Mouse (Mus musculus) hindbrain, embryonic 13.5 days (tissue): Measurements from ENCODE around the gene Thap12. TPM values are rescaled to one million over a fixed set of nuclear protein-coding genes. Genes with fewer than 3 reads are reported as not detected.

Experiments used
- ATAC-seq: fragments of 200-750 bp; cut with Nextera tagmentation; 2 replicates; pipeline ENCODE4 v1.8.0; 2017; ENCODE audit warnings: moderate TSS enrichment; ENCODE audit not compliant: low FRiP score
- H3K27ac ChIP-seq: fragments of 300-500 bp; sonication (generic); 2 replicates; pipeline ENCODE4 v1.5.1; 2015; ENCODE audit warnings: inconsistent platforms, mild to moderate bottlenecking, moderate library complexity
- H3K27me3 ChIP-seq: fragments of 300-500 bp; sonication (generic); 2 replicates; pipeline ENCODE4 v1.6.1; 2015; ENCODE audit warnings: mild to moderate bottlenecking, inconsistent platforms
- H3K36me3 ChIP-seq: fragments of 300-500 bp; sonication (generic); 2 replicates; pipeline ENCODE4 v1.6.1; 2015; ENCODE audit warnings: mild to moderate bottlenecking, inconsistent platforms
- H3K4me1 ChIP-seq: fragments of 300-500 bp; sonication (generic); replicated peaks from 2 replicates; pipeline ENCODE4 v1.6.1; 2015; ENCODE audit warnings: inconsistent platforms
- H3K4me2 ChIP-seq: fragments of 300-500 bp; sonication (generic); 2 replicates; pipeline ENCODE4 v1.6.1; 2015; ENCODE audit warnings: inconsistent platforms, mild to moderate bottlenecking, moderate library complexity
- H3K4me3 ChIP-seq: fragments of 300-500 bp; sonication (generic); 2 replicates; pipeline ENCODE4 v1.5.1; 2015; ENCODE audit warnings: mild to moderate bottlenecking, inconsistent platforms
- H3K9ac ChIP-seq: fragments of 300-500 bp; sonication (generic); 2 replicates; pipeline ENCODE4 v1.6.1; 2015; ENCODE audit warnings: mild to moderate bottlenecking, inconsistent platforms
- H3K9me3 ChIP-seq: fragments of 300-500 bp; sonication (generic); 2 replicates; pipeline ENCODE4 v1.6.1; 2016; ENCODE audit warnings: inconsistent platforms
- WGBS: fragments of 180-500 bp; shearing (Covaris S2); methylation state at CpG from one replicate; pipeline ENCODE4 v1.1.7; 2015; 5-methylcytosine and 5-hydroxymethylcytosine counted together
- polyA plus RNA-seq: library from polyadenylated mRNA; unstranded; fragments of >200 nt; fragmentation: Nextera tagmentation; extraction: Ambion mirVana; gene quantifications from 2 replicates; pipeline ENCODE4 v1.2.1, GENCODE M21; 2015

The Thap12 gene
- polyA plus RNA-seq, 1 experiment from 2014 or later, result 45.9 TPM

GRCm38 (mm10) chr7:98678441-98678840 lies 24.5 kb upstream of the Thap12 start:
- H3K4me1 ChIP-seq, result peaks cover 12% of the 10 kb centered on the region; the same call in 1 of the 2 replicates
- no peaks in the 10 kb centered on the region for H3K27me3 ChIP-seq
- WGBS, result 70% methylated on average over 7 of the region's 7 CpGs
- no peaks in the 10 kb centered on the region for H3K9me3 ChIP-seq
- no peak overlapping the region for H3K9ac ChIP-seq
- no peak for ATAC-seq
- no peak overlapping the region for H3K4me3 ChIP-seq
- H3K4me2 ChIP-seq, result 0 out of 2 replicates have a peak overlapping the region, but pooled peaks have one; percentile 0
- H3K36me3 ChIP-seq, result no peaks in the 10 kb centered on the region
- H3K27ac ChIP-seq, result peak overlapping the region; percentile 9; the same call in 1 of the 2 replicates

- no peak for ATAC-seq
- Histone ChIP-seq H3K27me3 (0 out of 2 replicates have a peak, but pooled peaks cover 2% of the 10 kb centered on the region), H3K9ac (no peak overlapping the region), H3K4me2 (no peak overlapping the region), H3K27ac (no peak overlapping the region), H3K4me3 (no peak overlapping the region), H3K36me3 (no peaks in the 10 kb centered on the region), H3K4me1 (peaks cover 12% of the 10 kb centered on the region; the same call in 1 of the 2 replicates), H3K9me3 (no peaks in the 10 kb centered on the region)
- WGBS, result 77% methylated on average over 2 of the region's 2 CpGs
Observed at GRCm38 (mm10) chr7:98680691-98681090, 22.2 kb upstream of the Thap12 start.

DNA sequence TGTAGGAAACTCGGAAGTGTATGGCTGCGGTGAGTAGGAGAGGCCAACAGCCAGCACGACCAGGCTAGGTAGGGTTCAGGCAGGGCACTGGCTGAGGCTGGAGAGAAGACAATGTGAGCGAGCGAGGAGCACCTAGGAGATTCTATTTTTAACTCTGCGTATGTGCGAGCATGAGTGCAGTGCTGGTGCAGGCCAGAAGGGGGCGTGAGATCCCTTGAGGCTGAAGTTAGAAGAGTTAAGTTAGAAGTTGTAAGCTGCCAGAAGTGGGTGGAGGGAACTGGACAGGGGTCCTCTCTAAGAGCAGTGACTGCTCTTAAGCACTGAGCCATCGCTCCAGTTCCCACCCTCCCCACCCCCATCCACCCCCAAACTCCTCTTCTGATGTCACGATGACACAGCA lies 20.1 kb upstream of the Thap12 start:
- no peak for ATAC-seq
- Histone ChIP-seq H3K4me1 (peaks cover 15% of the 10 kb centered on the region), H3K27ac (no peak overlapping the region), H3K36me3 (no peaks in the 10 kb centered on the region), H3K4me3 (no peak overlapping the region), H3K4me2 (no peak overlapping the region), H3K9ac (no peak overlapping the region), H3K27me3 (0 out of 2 replicates have a peak, but pooled peaks cover 2% of the 10 kb centered on the region), H3K9me3 (no peaks in the 10 kb centered on the region)
- 91% methylated on average over 10 of the region's 10 CpGs for WGBS

DNA sequence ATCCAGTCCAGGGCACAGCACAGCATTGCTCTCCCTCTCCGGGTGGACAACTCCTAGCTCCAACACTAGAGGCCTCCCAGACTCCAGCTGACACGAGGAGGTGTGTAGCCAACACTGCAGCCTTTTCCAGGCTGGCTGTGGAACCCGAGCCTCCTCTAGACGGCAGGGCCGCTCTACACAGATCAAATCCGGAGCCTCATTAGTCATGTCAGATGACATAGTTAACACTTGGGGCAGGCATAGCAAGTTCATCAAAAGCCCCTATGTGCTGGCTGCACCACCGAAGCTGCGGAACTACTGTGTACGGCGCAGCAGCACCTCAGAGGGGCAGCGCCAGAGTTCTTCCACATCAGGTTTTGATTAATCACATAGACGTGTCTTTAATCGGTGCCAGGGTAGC lies 17.0 kb upstream of the Thap12 start:
- 45% methylated on average over 13 of the region's 13 CpGs for WGBS
- Histone ChIP-seq H3K36me3 (no peaks in the 10 kb centered on the region), H3K9ac (no peak overlapping the region), H3K4me2 (0 out of 2 replicates have a peak overlapping the region, but pooled peaks have one; percentile 1), H3K4me1 (peaks cover 4% of the 10 kb centered on the region; the same call in 1 of the 2 replicates), H3K27me3 (0 out of 2 replicates have a peak, but pooled peaks cover 2% of the 10 kb centered on the region), H3K4me3 (no peak overlapping the region), H3K27ac (no peak overlapping the region), H3K9me3 (no peaks in the 10 kb centered on the region)
- no peak for ATAC-seq

DNA sequence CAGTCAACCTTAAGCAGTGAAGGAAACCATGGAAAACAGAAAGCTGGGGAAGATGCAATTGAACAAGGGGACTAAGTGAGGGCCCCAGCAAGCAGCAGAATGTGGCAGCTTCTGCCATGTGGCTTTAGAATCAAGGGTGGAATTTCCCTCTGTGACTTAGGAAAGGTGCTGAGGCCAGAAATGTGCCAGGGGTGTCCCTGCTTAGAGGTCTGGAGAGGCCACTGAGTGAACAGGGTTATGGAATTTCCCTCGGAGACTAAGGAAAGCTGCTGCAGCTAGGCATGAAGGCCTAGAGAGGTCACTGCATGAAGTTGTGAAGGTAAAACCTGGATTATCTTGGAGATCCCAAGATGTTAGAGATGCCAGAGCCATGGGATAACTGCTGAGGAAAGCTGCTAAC lies 12.8 kb upstream of the Thap12 start:
- Histone ChIP-seq H3K27ac (no peak overlapping the region), H3K27me3 (no peaks in the 10 kb centered on the region), H3K4me1 (peaks cover 7% of the 10 kb centered on the region; the same call in 1 of the 2 replicates), H3K36me3 (no peaks in the 10 kb centered on the region), H3K4me3 (no peak overlapping the region), H3K4me2 (no peak overlapping the region), H3K9ac (no peak overlapping the region), H3K9me3 (no peaks in the 10 kb centered on the region)
- no peak for ATAC-seq
- 94% methylated on average over 1 of the region's 1 CpGs for WGBS

DNA sequence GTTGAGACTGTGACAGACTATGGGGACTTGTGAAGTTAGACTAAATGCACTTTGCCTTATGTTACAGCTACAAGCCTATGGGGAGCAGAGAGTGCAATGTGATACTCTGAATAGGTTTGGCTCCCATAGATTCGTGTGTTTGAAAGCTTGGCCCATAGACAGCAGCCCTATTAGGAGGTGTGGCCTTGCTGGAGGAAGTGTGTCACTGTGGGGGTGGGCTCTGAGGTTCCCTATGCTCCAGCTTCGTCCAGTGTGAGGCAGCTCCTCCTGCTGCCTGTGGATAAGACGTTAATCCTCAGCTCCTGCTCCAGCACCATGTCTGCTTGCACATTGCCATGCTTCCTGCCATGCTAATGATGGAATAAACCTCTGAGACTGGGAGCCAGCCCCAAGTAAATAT lies 12.1 kb upstream of the Thap12 start:
- H3K4me3 ChIP-seq, result no peak overlapping the region
- no peaks in the 10 kb centered on the region for H3K27me3 ChIP-seq
- no peaks in the 10 kb centered on the region for H3K36me3 ChIP-seq
- no peak overlapping the region for H3K27ac ChIP-seq
- WGBS, result 24% methylated on average over 3 of the region's 3 CpGs
- H3K9me3 ChIP-seq, result no peaks in the 10 kb centered on the region
- H3K4me1 ChIP-seq, result peaks cover 6% of the 10 kb centered on the region; the same call in 1 of the 2 replicates
- no peak overlapping the region for H3K9ac ChIP-seq
- ATAC-seq, result no peak
- no peak overlapping the region for H3K4me2 ChIP-seq

DNA sequence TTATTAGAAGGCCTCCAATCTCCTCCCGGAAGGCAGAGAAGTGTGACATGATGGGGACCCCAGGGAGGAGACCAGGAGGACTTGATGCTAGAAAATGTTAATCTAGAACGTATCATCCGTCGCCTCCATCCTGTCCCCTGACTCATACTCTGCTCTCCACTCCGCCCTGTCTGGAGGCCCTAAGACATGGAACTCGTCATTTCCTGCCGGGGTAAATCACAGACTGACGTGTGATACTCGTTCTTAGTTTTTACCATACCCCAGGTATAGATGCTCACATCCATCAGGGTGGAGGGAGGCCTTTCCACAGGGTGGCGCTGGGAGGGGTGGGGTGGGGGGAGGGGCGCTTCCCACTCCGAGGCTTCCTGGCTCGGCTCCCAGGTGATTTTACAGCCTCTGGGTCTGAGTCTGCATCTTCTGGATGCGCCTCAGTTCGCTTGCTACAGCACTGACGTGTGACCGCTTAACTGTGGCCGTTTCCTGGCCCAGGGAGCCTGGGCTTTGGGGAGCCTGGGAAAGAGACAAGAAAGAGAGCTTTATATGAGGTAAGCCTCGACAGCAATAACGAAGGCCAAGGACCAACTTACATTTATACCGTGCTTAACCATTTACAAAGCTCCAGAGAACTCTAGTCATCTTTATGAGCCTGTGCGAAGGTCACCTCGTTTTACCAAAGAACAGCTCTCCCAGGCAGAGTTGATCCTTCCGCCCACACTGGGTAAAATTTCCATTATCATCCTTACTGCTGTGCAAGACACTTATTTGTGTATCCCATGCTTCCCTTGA lies 9.9 kb upstream of the Thap12 start:
- Histone ChIP-seq H3K9ac (peak overlapping the region; percentile 46; the same call in 1 of the 2 replicates), H3K36me3 (no peaks in the 10 kb centered on the region), H3K4me2 (no peak overlapping the region), H3K27ac (no peak overlapping the region), H3K9me3 (no peaks in the 10 kb centered on the region), H3K4me1 (0 out of 2 replicates have a peak, but pooled peaks cover 3% of the 10 kb centered on the region), H3K4me3 (no peak overlapping the region), H3K27me3 (no peaks in the 10 kb centered on the region)
- no peak for ATAC-seq
- WGBS, result 54% methylated on average over 24 of the region's 24 CpGs

GRCm38 (mm10) chr7:98694046-98694445 lies 8.9 kb upstream of the Thap12 start:
- Histone ChIP-seq H3K9me3 (no peaks in the 10 kb centered on the region), H3K4me3 (no peak overlapping the region), H3K4me2 (no peak overlapping the region), H3K27ac (no peak overlapping the region), H3K36me3 (no peaks in the 10 kb centered on the region), H3K4me1 (0 out of 2 replicates have a peak, but pooled peaks cover 3% of the 10 kb centered on the region), H3K27me3 (no peaks in the 10 kb centered on the region), H3K9ac (no peak overlapping the region)
- 87% methylated on average over 5 of the region's 5 CpGs for WGBS
- no peak for ATAC-seq

- no peak overlapping the region for H3K4me3 ChIP-seq
- ATAC-seq, result no peak
Observed at GRCm38 (mm10) chr7:98697496-98697895, 5.4 kb upstream of the Thap12 start.

DNA sequence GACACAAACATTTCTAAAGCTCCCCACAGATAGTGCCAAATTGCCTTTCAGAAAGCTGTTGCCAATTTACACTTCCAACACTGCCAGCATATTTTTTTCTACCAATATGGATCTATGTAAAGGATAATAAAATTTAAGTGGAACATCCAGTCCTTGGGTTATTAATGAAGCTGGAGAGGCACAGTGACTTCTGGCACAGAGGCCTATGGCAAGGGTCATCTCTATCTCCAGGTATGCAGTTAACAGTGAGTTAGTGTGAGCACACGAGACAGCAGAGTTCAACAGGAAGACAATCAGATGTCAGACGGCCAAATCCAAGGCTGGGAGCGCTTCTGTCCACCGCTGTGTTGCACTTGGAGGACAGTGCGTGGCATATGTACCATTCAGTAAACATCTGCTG lies 4.9 kb upstream of the Thap12 start:
- no peak overlapping the region for H3K4me2 ChIP-seq
- no peaks in the 10 kb centered on the region for H3K36me3 ChIP-seq
- no peaks in the 10 kb centered on the region for H3K9me3 ChIP-seq
- 58% methylated on average over 5 of the region's 5 CpGs for WGBS
- ATAC-seq, result no peak
- no peak overlapping the region for H3K27ac ChIP-seq
- no peaks in the 10 kb centered on the region for H3K27me3 ChIP-seq
- no peak overlapping the region for H3K4me3 ChIP-seq
- no peak overlapping the region for H3K9ac ChIP-seq
- H3K4me1 ChIP-seq, result peaks cover 9% of the 10 kb centered on the region

More at GRCm38 (mm10) chr7:98697496-98697895, 5.4 kb upstream of the Thap12 start:
- Histone ChIP-seq H3K4me1 (peaks cover 11% of the 10 kb centered on the region), H3K27ac (no peak overlapping the region), H3K4me2 (no peak overlapping the region), H3K36me3 (no peaks in the 10 kb centered on the region), H3K9me3 (no peaks in the 10 kb centered on the region), H3K27me3 (no peaks in the 10 kb centered on the region), H3K9ac (no peak overlapping the region)
- 13% methylated on average over 2 of the region's 2 CpGs for WGBS

GRCm38 (mm10) chr7:98698590-98698989 lies 4.3 kb upstream of the Thap12 start:
- Histone ChIP-seq H3K36me3 (no peaks in the 10 kb centered on the region), H3K9ac (no peak overlapping the region), H3K4me1 (peaks cover 9% of the 10 kb centered on the region), H3K4me3 (no peak overlapping the region), H3K9me3 (no peaks in the 10 kb centered on the region), H3K27me3 (no peaks in the 10 kb centered on the region), H3K27ac (no peak overlapping the region), H3K4me2 (no peak overlapping the region)
- no peak for ATAC-seq
- 95% methylated on average over 4 of the region's 4 CpGs for WGBS

DNA sequence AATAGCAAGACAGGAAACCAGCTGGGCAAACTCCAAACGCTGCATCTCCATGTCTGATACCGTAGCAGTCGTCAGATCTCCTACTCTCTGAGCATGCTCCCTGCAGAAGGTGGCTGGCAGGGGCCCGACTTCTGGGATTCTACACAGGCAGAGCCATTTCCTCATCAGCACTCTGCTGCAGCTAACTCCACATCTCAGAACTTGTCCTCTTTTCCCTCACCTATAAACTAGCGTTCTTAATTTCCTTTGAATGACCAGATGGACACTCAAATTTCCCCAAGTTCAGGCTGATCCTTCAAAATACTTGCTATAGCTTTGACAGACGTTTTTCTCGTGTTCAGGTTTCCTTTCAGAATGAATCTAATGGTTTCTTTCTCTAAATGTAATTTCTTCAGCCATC lies 1.1 kb upstream of the Thap12 start:
- Histone ChIP-seq H3K4me3 (peak overlapping the region; percentile 97), H3K4me1 (peaks cover 31% of the 10 kb centered on the region), H3K36me3 (no peaks in the 10 kb centered on the region), H3K9ac (peak overlapping the region; percentile 79), H3K27ac (no peak overlapping the region), H3K4me2 (peak overlapping the region; percentile 73), H3K9me3 (no peaks in the 10 kb centered on the region), H3K27me3 (no peaks in the 10 kb centered on the region)
- no peak for ATAC-seq
- 70% methylated on average over 7 of the region's 7 CpGs for WGBS
